Mouse (Mus musculus) midbrain, embryonic 14.5 days (tissue): ENCODE data around the gene Clcn6. TPM values are rescaled to one million over a fixed set of nuclear protein-coding genes. Genes with fewer than 3 reads are reported as not detected.
A peak's percentile ranks its signal among the peaks of the same experiment; 100 is the strongest.
"Not testable (repeated sequence)": the region's sequence is repeated elsewhere in the genome, so short reads cannot be mapped to it uniquely, and the experiment has no call there.

Experiments used
- ATAC-seq: fragments of 200-750 bp; cut with Nextera tagmentation; 2 replicates; pipeline ENCODE4 v1.8.0; 2017; ENCODE audit warnings: moderate number of reproducible peaks, moderate library complexity; ENCODE audit not compliant: low FRiP score, low TSS enrichment
- DNase-seq: peaks from one replicate; pipeline ENCODE4 v3.0.0-alpha.2; 2015
- H3K27ac ChIP-seq: fragments of 300-500 bp; sonication (generic); replicated peaks from 2 replicates; pipeline ENCODE4 v1.5.1; 2014; ENCODE audit warnings: mild to moderate bottlenecking, low read depth, low read length, moderate library complexity
- H3K27me3 ChIP-seq: fragments of 300-500 bp; sonication (generic); 2 replicates; pipeline ENCODE4 v1.6.1; 2014; ENCODE audit warnings: low read length, control low read depth, mixed read lengths; ENCODE audit not compliant: control insufficient read depth, insufficient read depth
- H3K36me3 ChIP-seq: fragments of 300-500 bp; sonication (generic); 2 replicates; pipeline ENCODE4 v1.6.1; 2014; ENCODE audit warnings: low read length, control low read depth; ENCODE audit not compliant: control insufficient read depth, insufficient read depth
- H3K4me1 ChIP-seq: fragments of 300-500 bp; sonication (generic); 2 replicates; pipeline ENCODE4 v1.6.1; 2014; ENCODE audit warnings: mild to moderate bottlenecking, antibody characterized with exemption, low read length, control low read depth; ENCODE audit not compliant: control insufficient read depth, insufficient read depth
- H3K4me2 ChIP-seq: fragments of 300-500 bp; sonication (generic); 2 replicates; pipeline ENCODE4 v1.6.1; 2014; ENCODE audit warnings: mild to moderate bottlenecking, low read length, moderate library complexity
- H3K4me3 ChIP-seq: fragments of 300-500 bp; sonication (generic); replicated peaks from 2 replicates; pipeline ENCODE4 v1.5.1; 2014; ENCODE audit warnings: low read depth, low read length
- H3K9ac ChIP-seq: fragments of 300-500 bp; sonication (generic); replicated peaks from 2 replicates; pipeline ENCODE4 v1.6.1; 2014; ENCODE audit warnings: mild to moderate bottlenecking, low read length, moderate library complexity
- H3K9me3 ChIP-seq: fragments of 300-500 bp; sonication (generic); 2 replicates; pipeline ENCODE4 v1.6.1; 2016; ENCODE audit warnings: low read length, control low read depth, mixed read lengths; ENCODE audit not compliant: control insufficient read depth
- whole genome bisulfite sequencing: fragments of 180-500 bp; shearing (Covaris S2); extraction: QIAGEN DNeasy Blood & Tissue Kit; methylation state at CpG from one replicate; pipeline ENCODE4 v1.1.7; 2014; 5-methylcytosine and 5-hydroxymethylcytosine counted together
- polyA plus RNA-seq: library from polyadenylated mRNA; unstranded; fragments of >200 nt; fragmentation: Nextera tagmentation; extraction: Ambion mirVana; gene quantifications from 2 replicates; pipeline ENCODE4 v1.2.1, GENCODE M21; 2014

The Clcn6 gene
- polyA plus RNA-seq, 1 experiment from 2014 or later, result 26.9 TPM

DNA sequence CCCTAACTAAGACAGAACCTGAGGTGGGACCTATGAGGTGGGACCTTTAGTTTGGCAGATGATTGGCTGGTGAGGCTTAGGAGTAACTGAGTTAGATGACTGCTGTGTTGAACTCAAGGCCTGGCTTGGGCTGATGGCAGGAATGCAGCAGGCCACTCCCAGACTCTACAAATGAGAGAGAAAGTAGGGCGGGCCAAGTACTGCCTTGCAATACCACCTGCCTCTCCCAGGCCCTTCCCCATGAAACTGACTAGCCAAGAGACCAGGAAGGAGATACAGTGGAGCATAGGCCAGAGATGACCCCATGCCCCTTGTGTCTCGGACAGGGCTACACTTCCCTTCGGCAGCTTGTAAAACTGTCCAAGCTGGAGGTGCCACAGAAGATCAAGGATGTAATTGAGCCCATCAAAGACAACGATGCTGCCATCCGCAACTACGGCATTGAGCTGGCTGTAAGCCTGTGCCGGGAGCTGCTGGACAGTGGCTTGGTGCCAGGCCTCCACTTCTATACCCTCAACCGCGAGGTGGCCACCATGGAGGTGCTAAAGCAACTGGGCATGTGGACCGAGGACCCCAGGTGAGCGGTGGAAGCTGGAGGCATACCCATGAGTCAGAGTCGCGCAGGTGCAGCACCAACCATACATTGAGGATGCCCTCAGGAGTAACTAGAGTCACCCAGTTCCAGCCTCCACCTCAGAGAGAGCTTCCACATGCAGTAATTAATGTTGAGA, 12.6 kb upstream of the Clcn6 start:
- no peak overlapping the region for H3K9ac ChIP-seq
- H3K27ac ChIP-seq, result no peak overlapping the region
- no peak overlapping the region for H3K4me3 ChIP-seq
- WGBS, result 98% methylated on average over 13 of the region's 13 CpGs
- H3K9me3 ChIP-seq, result no peaks in the 10 kb centered on the region
- DNase-seq, result no peak
- H3K4me2 ChIP-seq, result no peak overlapping the region
- H3K27me3 ChIP-seq, result no peaks in the 10 kb centered on the region
- no peak for ATAC-seq
- no peaks in the 10 kb centered on the region for H3K4me1 ChIP-seq
- peaks cover 85% of the 10 kb centered on the region for H3K36me3 ChIP-seq

GRCm38 (mm10) chr4:148050396-148050914, 11.8 kb upstream of the Clcn6 start:
- H3K9me3 ChIP-seq, DNase-seq, H3K27me3 ChIP-seq, H3K4me1 ChIP-seq, H3K27ac ChIP-seq, H3K4me2 ChIP-seq, H3K9ac ChIP-seq, ATAC-seq, H3K4me3 ChIP-seq: not testable (repeated sequence)
- peaks cover 83% of the 10 kb centered on the region for H3K36me3 ChIP-seq
- 95% methylated on average over 3 of the region's 3 CpGs for WGBS

DNA sequence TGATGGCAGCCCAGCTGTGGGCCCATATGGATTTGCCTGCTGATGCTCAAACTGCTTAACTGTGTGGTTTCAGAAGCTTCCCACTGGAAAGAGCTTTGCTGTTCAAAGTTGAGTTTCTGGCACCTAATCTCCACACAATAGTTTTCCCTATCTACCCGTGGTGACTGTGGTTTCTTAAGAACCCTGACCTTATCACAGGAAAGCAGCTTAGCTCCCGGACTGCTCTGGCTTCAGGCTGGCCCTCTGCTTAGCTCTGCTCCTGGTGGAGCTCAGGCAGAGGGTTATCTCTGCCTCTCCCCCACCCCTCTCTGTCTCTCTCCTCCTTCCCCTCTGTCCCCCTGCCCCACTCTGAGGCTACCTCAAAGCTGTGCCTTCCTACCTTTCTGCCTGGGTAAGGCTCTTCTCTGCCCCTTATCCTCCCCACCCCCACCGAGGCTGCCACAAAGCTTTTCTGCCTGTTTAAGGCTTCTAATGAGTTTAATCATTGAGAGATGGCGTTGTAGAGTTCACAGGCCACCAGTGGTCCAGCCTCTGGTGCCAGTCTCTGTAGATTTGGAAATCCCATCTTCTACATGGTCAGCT, 7.9 kb upstream of the Clcn6 start:
- Histone ChIP-seq H3K36me3 (peaks cover 64% of the 10 kb centered on the region), H3K4me2 (no peak overlapping the region), H3K27me3 (no peaks in the 10 kb centered on the region), H3K4me3 (no peak overlapping the region), H3K9ac (no peak overlapping the region), H3K9me3 (no peaks in the 10 kb centered on the region), H3K4me1 (peaks cover 21% of the 10 kb centered on the region), H3K27ac (no peak overlapping the region)
- 45% methylated on average over 4 of the region's 4 CpGs for WGBS
- no peak for ATAC-seq
- no peak for DNase-seq

DNA sequence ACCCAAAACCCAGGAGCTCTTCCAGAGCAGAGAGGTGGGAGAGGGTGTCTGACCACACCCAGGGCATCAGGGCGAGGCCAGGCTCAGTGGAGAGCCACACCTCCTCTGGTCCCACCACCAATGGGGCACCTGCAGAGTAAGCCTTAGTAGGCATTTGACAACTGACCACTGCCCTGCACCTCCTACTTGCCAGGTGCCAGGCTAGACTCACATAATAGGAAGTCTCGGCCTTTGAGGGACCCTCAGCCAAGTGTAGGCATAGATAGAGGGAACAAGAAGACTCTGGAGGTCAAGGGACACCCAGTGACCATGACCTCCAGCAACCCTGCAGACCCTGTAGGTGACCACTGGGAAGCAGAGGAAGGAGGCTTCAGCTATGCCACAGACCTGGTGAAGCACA, 5.5 kb upstream of the Clcn6 start:
- Histone ChIP-seq H3K9ac (no peak overlapping the region), H3K9me3 (no peaks in the 10 kb centered on the region), H3K27me3 (no peaks in the 10 kb centered on the region), H3K4me3 (no peak overlapping the region), H3K36me3 (peaks cover 42% of the 10 kb centered on the region), H3K4me2 (no peak overlapping the region), H3K4me1 (peaks cover 42% of the 10 kb centered on the region), H3K27ac (no peak overlapping the region)
- 94% methylated on average over 2 of the region's 2 CpGs for WGBS
- ATAC-seq (no peak), DNase-seq (no peak)

GRCm38 (mm10) chr4:148043327-148043726, 4.7 kb upstream of the Clcn6 start:
- not testable (repeated sequence) for H3K9me3 ChIP-seq, DNase-seq, H3K9ac ChIP-seq, H3K27me3 ChIP-seq, ATAC-seq, H3K4me2 ChIP-seq, H3K27ac ChIP-seq, H3K4me3 ChIP-seq
- Histone ChIP-seq H3K36me3 (peaks cover 35% of the 10 kb centered on the region), H3K4me1 (peaks cover 42% of the 10 kb centered on the region)
- WGBS, result 85% methylated on average over 6 of the region's 8 CpGs

DNA sequence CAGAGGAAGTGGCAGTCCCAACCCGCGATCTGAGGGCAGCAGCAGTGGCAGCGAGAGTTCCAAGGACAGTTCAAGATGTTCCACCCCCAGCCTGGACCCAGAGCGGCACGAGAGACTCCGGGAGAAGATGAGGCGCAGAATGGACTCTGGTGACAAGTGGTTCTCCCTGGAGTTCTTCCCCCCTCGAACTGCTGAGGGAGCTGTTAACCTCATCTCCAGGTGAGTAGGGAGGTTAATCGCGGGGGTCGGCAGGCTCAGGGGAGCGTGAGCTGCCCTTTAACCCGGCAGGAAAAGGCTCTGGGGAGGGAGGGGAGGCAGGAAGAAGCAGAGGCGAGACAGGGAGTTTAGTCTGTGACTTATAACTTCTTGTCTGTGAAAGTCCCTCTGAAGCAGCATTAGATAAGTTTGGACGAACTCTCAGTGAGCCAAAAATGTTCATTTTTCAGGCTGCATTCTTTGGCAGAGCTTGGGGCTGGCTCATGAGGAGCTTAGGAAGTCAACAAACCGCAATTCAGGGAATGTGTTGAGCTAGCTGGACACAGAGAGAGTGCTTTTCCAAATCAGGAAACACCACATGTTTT, 3.1 kb upstream of the Clcn6 start:
- no peak for ATAC-seq
- Histone ChIP-seq H3K27ac (peak overlapping the region; percentile 91), H3K4me1 (peaks cover 51% of the 10 kb centered on the region), H3K27me3 (no peaks in the 10 kb centered on the region), H3K4me3 (peak overlapping the region; percentile 46), H3K9ac (peak overlapping the region; percentile 62), H3K9me3 (no peaks in the 10 kb centered on the region), H3K36me3 (peaks cover 25% of the 10 kb centered on the region), H3K4me2 (peak overlapping the region; percentile 94)
- peak; percentile 13 for DNase-seq
- 6% methylated on average over 16 of the region's 16 CpGs for WGBS

- Histone ChIP-seq H3K4me3 (peak overlapping the region; percentile 46), H3K27me3 (no peaks in the 10 kb centered on the region), H3K4me1 (peaks cover 51% of the 10 kb centered on the region), H3K27ac (peak overlapping the region; percentile 91), H3K9me3 (no peaks in the 10 kb centered on the region), H3K9ac (peak overlapping the region; percentile 62), H3K36me3 (peaks cover 31% of the 10 kb centered on the region), H3K4me2 (peak overlapping the region; percentile 94)
- under 1% methylated on average over 19 of the region's 19 CpGs for WGBS
- DNase-seq (peak; percentile 81), ATAC-seq (peak; percentile 17; the same call in 1 of the 2 replicates)
These were observed 2.5 kb upstream of the Clcn6 start for GRCm38 (mm10) chr4:148040933-148041610.

GRCm38 (mm10) chr4:148040029-148040830, 1.6 kb upstream of the Clcn6 start:
- Histone ChIP-seq H3K27me3 (no peaks in the 10 kb centered on the region), H3K9me3 (no peaks in the 10 kb centered on the region), H3K27ac (peak overlapping the region; percentile 91), H3K9ac (peak overlapping the region; percentile 64; the same call in 1 of the 2 replicates), H3K4me3 (peak overlapping the region; percentile 91), H3K4me1 (peaks cover 47% of the 10 kb centered on the region), H3K36me3 (peaks cover 28% of the 10 kb centered on the region), H3K4me2 (peak overlapping the region; percentile 94)
- ATAC-seq, result no peak
- no peak for DNase-seq
- WGBS, result 64% methylated on average over 15 of the region's 15 CpGs
